Mouse (Mus musculus) hindbrain, embryonic 12.5 days (tissue): ENCODE measurements around the gene C130074G19Rik. TPM values are rescaled to one million over a fixed set of nuclear protein-coding genes. Genes with fewer than 3 reads are reported as not detected.

Experiments used
- ATAC-seq: fragments of 200-750 bp; cut with Nextera tagmentation; 2 replicates; pipeline ENCODE4 v1.8.0; 2017; ENCODE audit warnings: moderate TSS enrichment; ENCODE audit not compliant: low FRiP score
- H3K27ac ChIP-seq: fragments of 300-500 bp; sonication (generic); 2 replicates; pipeline ENCODE4 v1.5.1; 2016; ENCODE audit warnings: mild to moderate bottlenecking
- H3K27me3 ChIP-seq: fragments of 300-500 bp; sonication (generic); 2 replicates; pipeline ENCODE4 v1.6.1; 2016; ENCODE audit warnings: mild to moderate bottlenecking
- H3K36me3 ChIP-seq: fragments of 300-500 bp; sonication (generic); 2 replicates; pipeline ENCODE4 v1.6.1; 2016; ENCODE audit warnings: mild to moderate bottlenecking
- H3K4me1 ChIP-seq: fragments of 300-500 bp; sonication (generic); 2 replicates; pipeline ENCODE4 v1.6.1; 2016
- H3K4me2 ChIP-seq: fragments of 300-500 bp; sonication (generic); replicated peaks from 2 replicates; pipeline ENCODE4 v1.6.1; 2016; ENCODE audit warnings: mild to moderate bottlenecking
- H3K4me3 ChIP-seq: fragments of 300-500 bp; sonication (generic); 2 replicates; pipeline ENCODE4 v1.5.1; 2016; ENCODE audit warnings: mild to moderate bottlenecking
- H3K9ac ChIP-seq: fragments of 300-500 bp; sonication (generic); 2 replicates; pipeline ENCODE4 v1.6.1; 2016; ENCODE audit warnings: mild to moderate bottlenecking, moderate library complexity
- H3K9me3 ChIP-seq: fragments of 300-500 bp; sonication (generic); replicated peaks from 2 replicates; pipeline ENCODE4 v1.6.1; 2016; ENCODE audit warnings: mild to moderate bottlenecking
- WGBS: fragments of 180-500 bp; shearing (Covaris S2); methylation state at CpG from one replicate; pipeline ENCODE4 v1.1.7; 2016; 5-methylcytosine and 5-hydroxymethylcytosine counted together
- polyA plus RNA-seq: library from polyadenylated mRNA; unstranded; fragments of >200 nt; fragmentation: Nextera tagmentation; extraction: Ambion mirVana; gene quantifications from 2 replicates; pipeline ENCODE4 v1.2.1, GENCODE M21; 2016

The C130074G19Rik gene
- polyA plus RNA-seq, 1 experiment from 2014 or later = 1.0 TPM

- no peaks in the 10 kb centered on the region for H3K27me3 ChIP-seq
- no peak for ATAC-seq
- WGBS = 85% methylated on average over 11 of the region's 11 CpGs
- no peaks in the 10 kb centered on the region for H3K9me3 ChIP-seq
- H3K4me3 ChIP-seq = no peak overlapping the region
- no peak overlapping the region for H3K27ac ChIP-seq
- H3K36me3 ChIP-seq = no peaks in the 10 kb centered on the region
- 0 out of 2 replicates have a peak, but pooled peaks cover 8% of the 10 kb centered on the region for H3K4me1 ChIP-seq
- H3K4me2 ChIP-seq = no peak overlapping the region
- H3K9ac ChIP-seq = no peak overlapping the region
These were observed 12.2 kb downstream of the C130074G19Rik start for GRCm38 (mm10) chr1:184870646-184871385.

DNA sequence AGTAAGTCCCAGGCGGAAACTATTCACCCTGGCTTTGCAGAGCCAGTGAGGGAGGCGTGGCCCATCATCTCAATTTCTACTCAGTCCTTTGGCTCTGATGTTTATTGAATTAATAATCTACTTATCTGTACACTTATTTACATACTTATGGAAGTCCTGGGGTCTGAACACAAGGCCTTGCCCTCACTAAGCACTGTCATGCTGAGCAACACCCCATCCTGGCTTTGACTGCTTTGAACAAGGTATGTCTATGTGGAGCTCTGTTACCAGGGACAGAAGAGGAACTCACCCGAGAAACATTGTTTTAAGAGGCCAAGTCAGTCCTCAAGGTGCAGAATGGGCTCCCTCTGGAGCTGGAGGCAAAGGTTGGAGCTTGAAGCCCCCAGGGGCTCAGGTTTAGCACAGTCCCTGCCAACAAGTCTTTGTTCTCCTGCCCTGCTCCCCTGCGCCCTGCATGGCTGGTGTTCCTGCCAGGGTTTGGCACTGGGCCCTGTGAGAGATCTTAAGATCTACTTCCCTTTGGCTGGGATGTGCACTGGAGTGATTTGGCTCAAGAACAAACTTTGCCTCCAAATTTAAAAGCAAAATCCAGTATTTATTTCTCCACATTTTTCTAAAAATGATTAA lies 13.0 kb downstream of the C130074G19Rik start:
- no peak for ATAC-seq
- H3K4me1 ChIP-seq = 0 out of 2 replicates have a peak, but pooled peaks cover 8% of the 10 kb centered on the region
- H3K9me3 ChIP-seq = no peaks in the 10 kb centered on the region
- no peak overlapping the region for H3K27ac ChIP-seq
- H3K9ac ChIP-seq = no peak overlapping the region
- no peaks in the 10 kb centered on the region for H3K36me3 ChIP-seq
- H3K4me2 ChIP-seq = no peak overlapping the region
- no peaks in the 10 kb centered on the region for H3K27me3 ChIP-seq
- 64% methylated on average over 4 of the region's 4 CpGs for WGBS
- no peak overlapping the region for H3K4me3 ChIP-seq

- ATAC-seq = no peak
- H3K36me3 ChIP-seq = no peaks in the 10 kb centered on the region
- no peak overlapping the region for H3K4me3 ChIP-seq
- H3K27ac ChIP-seq = no peak overlapping the region
- WGBS = 78% methylated on average over 3 of the region's 3 CpGs
- H3K4me1 ChIP-seq = peaks cover 13% of the 10 kb centered on the region; the same call in 1 of the 2 replicates
- H3K9me3 ChIP-seq = no peaks in the 10 kb centered on the region
- H3K4me2 ChIP-seq = no peak overlapping the region
- H3K9ac ChIP-seq = no peak overlapping the region
- H3K27me3 ChIP-seq = no peaks in the 10 kb centered on the region
These were observed 15.3 kb downstream of the C130074G19Rik start for GRCm38 (mm10) chr1:184867640-184868120.

- Histone ChIP-seq H3K27ac (no peak overlapping the region), H3K4me3 (no peak overlapping the region), H3K36me3 (no peaks in the 10 kb centered on the region), H3K4me2 (no peak overlapping the region), H3K27me3 (no peaks in the 10 kb centered on the region), H3K9me3 (no peaks in the 10 kb centered on the region), H3K9ac (no peak overlapping the region), H3K4me1 (peaks cover 6% of the 10 kb centered on the region; the same call in 1 of the 2 replicates)
- WGBS = 19% methylated on average over 7 of the region's 7 CpGs
- no peak for ATAC-seq
These were observed 18.6 kb downstream of the C130074G19Rik start for GRCm38 (mm10) chr1:184864381-184864801.

DNA sequence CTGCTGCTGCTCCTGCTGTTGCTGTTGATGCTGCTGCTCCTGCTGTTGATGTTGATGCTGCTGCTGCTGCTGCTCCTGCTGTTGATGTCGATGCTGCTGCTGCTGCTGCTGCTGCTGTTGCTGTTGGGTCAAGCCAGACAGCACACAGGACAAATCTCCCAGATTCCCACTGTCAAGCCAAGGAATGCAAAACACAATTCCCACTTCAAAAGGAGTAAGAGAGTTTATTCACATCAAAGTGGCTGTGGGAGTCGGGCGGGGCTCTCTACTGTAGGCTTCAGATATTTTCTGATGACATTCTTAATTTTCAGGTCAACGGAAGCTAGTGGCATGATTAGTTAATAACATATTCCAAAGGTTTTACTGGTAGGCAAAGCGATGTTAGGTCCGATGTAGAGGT lies 20.4 kb downstream of the C130074G19Rik start:
- Histone ChIP-seq H3K9me3 (no peaks in the 10 kb centered on the region), H3K4me1 (peaks cover 6% of the 10 kb centered on the region; the same call in 1 of the 2 replicates), H3K36me3 (no peaks in the 10 kb centered on the region), H3K27me3 (no peaks in the 10 kb centered on the region), H3K27ac (no peak overlapping the region), H3K4me2 (no peak overlapping the region), H3K4me3 (no peak overlapping the region), H3K9ac (no peak overlapping the region)
- no peak for ATAC-seq
- WGBS = 86% methylated on average over 6 of the region's 6 CpGs

DNA sequence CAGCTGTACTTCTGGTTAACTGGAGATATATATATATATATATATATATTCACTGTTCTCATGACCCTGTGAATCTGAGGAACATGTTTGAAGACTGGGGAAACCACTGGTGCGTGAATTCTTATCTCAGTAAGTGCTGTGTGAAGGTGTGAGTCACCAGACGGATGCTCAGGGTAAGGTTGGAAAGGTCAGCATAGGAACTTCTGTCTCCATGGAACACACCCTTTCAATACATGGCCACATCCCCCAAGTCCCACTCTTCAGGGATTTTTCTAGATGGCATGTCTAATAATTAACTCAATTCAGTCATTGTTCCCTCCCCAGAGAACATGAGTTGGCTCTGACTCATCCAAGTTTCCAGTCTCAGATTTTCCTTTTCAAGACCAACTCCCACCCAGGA lies 21.5 kb downstream of the C130074G19Rik start:
- no peak overlapping the region for H3K9ac ChIP-seq
- H3K4me3 ChIP-seq = no peak overlapping the region
- H3K27ac ChIP-seq = no peak overlapping the region
- H3K4me1 ChIP-seq = peaks cover 6% of the 10 kb centered on the region; the same call in 1 of the 2 replicates
- 77% methylated on average over 2 of the region's 2 CpGs for WGBS
- no peaks in the 10 kb centered on the region for H3K9me3 ChIP-seq
- no peaks in the 10 kb centered on the region for H3K36me3 ChIP-seq
- no peak overlapping the region for H3K4me2 ChIP-seq
- H3K27me3 ChIP-seq = no peaks in the 10 kb centered on the region
- ATAC-seq = no peak

DNA sequence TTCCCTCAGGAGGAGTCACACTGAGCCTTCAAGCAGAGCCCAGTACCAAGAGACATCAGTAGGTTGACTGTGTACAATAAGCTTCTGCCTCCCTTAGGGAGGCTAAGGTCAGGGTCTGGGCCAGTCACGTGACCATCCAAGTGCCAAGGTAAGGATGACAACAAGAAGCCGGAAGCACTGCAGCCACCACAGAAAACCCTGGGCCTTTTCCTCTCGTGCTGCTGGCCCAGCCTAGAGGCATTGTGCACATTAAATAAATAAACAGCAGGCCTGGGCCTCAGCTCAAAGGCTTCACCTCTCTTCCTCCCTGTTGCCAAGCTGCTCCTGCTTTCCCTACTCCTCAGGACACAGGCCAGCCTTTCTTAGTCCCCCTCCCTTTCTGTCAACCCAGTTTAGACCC lies 22.7 kb downstream of the C130074G19Rik start:
- no peaks in the 10 kb centered on the region for H3K27me3 ChIP-seq
- H3K27ac ChIP-seq = no peak overlapping the region
- H3K9me3 ChIP-seq = no peaks in the 10 kb centered on the region
- H3K4me1 ChIP-seq = peaks cover 6% of the 10 kb centered on the region; the same call in 1 of the 2 replicates
- 57% methylated on average over 3 of the region's 3 CpGs for WGBS
- H3K9ac ChIP-seq = no peak overlapping the region
- no peak for ATAC-seq
- H3K4me3 ChIP-seq = no peak overlapping the region
- H3K4me2 ChIP-seq = no peak overlapping the region
- no peaks in the 10 kb centered on the region for H3K36me3 ChIP-seq

DNA sequence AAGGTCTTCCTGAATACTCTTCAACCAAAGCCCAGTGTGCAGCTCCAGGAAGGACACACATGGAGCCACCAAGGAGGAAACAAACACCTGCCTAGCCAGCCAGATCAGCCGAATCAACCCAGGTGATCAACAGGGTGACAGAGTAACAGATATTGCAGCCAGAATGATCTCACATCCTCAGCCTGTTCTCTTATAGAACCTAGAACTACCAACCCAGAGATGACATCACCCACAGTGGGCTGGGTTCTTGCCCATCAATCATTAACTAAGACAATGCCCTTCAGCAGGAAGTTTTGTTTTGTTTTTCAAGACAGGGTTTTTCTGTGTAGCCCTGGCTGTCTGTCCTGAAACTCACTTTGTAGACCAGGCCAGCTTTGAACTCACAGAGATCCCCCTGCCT lies 24.8 kb downstream of the C130074G19Rik start:
- H3K4me1 ChIP-seq = no peaks in the 10 kb centered on the region
- no peaks in the 10 kb centered on the region for H3K27me3 ChIP-seq
- no peak overlapping the region for H3K27ac ChIP-seq
- H3K9me3 ChIP-seq = no peaks in the 10 kb centered on the region
- H3K4me3 ChIP-seq = no peak overlapping the region
- no peak for ATAC-seq
- WGBS = 95% methylated on average over 1 of the region's 1 CpGs
- H3K4me2 ChIP-seq = no peak overlapping the region
- H3K9ac ChIP-seq = no peak overlapping the region
- no peaks in the 10 kb centered on the region for H3K36me3 ChIP-seq

- Histone ChIP-seq H3K9ac (no peak overlapping the region), H3K27me3 (no peaks in the 10 kb centered on the region), H3K36me3 (no peaks in the 10 kb centered on the region), H3K9me3 (no peaks in the 10 kb centered on the region), H3K4me3 (no peak overlapping the region), H3K4me2 (no peak overlapping the region), H3K27ac (no peak overlapping the region), H3K4me1 (peaks cover 4% of the 10 kb centered on the region)
- WGBS = 91% methylated on average over 9 of the region's 9 CpGs
- ATAC-seq = no peak
These were observed 25.8 kb downstream of the C130074G19Rik start for GRCm38 (mm10) chr1:184857216-184857615.

- ATAC-seq = no peak
- WGBS = 51% methylated on average over 3 of the region's 3 CpGs
These were observed 29.1 kb downstream of the C130074G19Rik start for GRCm38 (mm10) chr1:184853922-184854321.

DNA sequence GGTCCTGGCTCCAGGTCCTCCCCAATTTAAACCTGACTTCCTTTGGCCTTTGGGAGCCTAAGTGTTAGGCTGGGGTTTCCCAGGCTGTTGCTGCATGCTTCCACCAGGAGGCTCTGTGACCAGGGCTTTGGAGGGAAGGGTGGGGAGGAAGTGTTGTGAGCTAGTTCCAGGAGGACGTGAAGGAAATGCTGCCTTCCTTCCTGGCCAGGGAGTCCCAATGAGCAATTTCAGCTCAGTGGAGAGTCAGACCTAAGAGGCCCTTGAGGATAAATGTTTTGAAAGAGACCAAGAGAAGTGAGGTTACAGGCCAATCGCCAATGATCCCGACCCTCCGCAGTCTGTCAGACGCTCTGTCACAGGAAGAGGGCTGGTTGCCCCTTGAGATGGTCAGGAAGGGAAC lies 29.7 kb downstream of the C130074G19Rik start:
- Histone ChIP-seq H3K27me3 (peaks cover 13% of the 10 kb centered on the region), H3K36me3 (no peaks in the 10 kb centered on the region), H3K4me2 (peak overlapping the region; percentile 28), H3K27ac (no peak overlapping the region; the same call in 1 of the 2 replicates), H3K9me3 (no peaks in the 10 kb centered on the region), H3K4me3 (no peak overlapping the region), H3K4me1 (peaks cover 10% of the 10 kb centered on the region), H3K9ac (no peak overlapping the region)
- no peak; the same call in 1 of the 2 replicates for ATAC-seq
- 26% methylated on average over 5 of the region's 5 CpGs for WGBS

More at GRCm38 (mm10) chr1:184853922-184854321, 29.1 kb downstream of the C130074G19Rik start:
- no peaks in the 10 kb centered on the region for H3K36me3 ChIP-seq
- H3K4me1 ChIP-seq = peaks cover 10% of the 10 kb centered on the region
- no peak overlapping the region for H3K9ac ChIP-seq
- no peaks in the 10 kb centered on the region for H3K9me3 ChIP-seq
- no peak overlapping the region for H3K4me2 ChIP-seq
- H3K27me3 ChIP-seq = peaks cover 11% of the 10 kb centered on the region
- no peak overlapping the region for H3K27ac ChIP-seq
- H3K4me3 ChIP-seq = no peak overlapping the region

GRCm38 (mm10) chr1:184851741-184852618 lies 31.0 kb downstream of the C130074G19Rik start:
- no peak overlapping the region for H3K27ac ChIP-seq
- peak overlapping the region; percentile 45 for H3K4me2 ChIP-seq
- 0 out of 2 replicates have a peak overlapping the region, but pooled peaks have one; percentile 18 for H3K9ac ChIP-seq
- H3K27me3 ChIP-seq = peaks cover 15% of the 10 kb centered on the region
- H3K9me3 ChIP-seq = no peaks in the 10 kb centered on the region
- H3K36me3 ChIP-seq = no peaks in the 10 kb centered on the region
- 21% methylated on average over 31 of the region's 31 CpGs for WGBS
- peaks cover 10% of the 10 kb centered on the region for H3K4me1 ChIP-seq
- H3K4me3 ChIP-seq = no peak overlapping the region
- peak; percentile 92 for ATAC-seq
